Mouse (Mus musculus): ENCODE measurements at regions not wholly inside any gene's neighbourhood (a gene's known extent, or its start where the extent isn't known, plus 50 kb on each side); places are given as distances from the start of the nearest gene placed in this dataset.

- no peak for TF ChIP-seq POLR2A (IDR thresholded peaks at IDR 0.05; ENCODE audit: borderline replicate concordance, low read depth, low read length)
- no peak for TF ChIP-seq CTCF (IDR thresholded peaks at IDR 0.05; ENCODE audit: low read depth, low read length)
- Histone ChIP-seq H3K4me1 (ENCODE audit: control insufficient read depth, insufficient read depth, low read length) (no peaks in the 10 kb centered on the region), H3K27ac (ENCODE audit: insufficient read depth, low read depth, low read length) (no peak overlapping the region), H3K4me3 (ENCODE audit: insufficient read depth, low read length) (no peak overlapping the region)
Observed at GRCm38 (mm10) chr11:40624126-40624778, 70.8 kb downstream of the Mat2b start.

- no peak overlapping the region for H3K27ac ChIP-seq (ENCODE audit: insufficient read depth, low read depth, low read length)
- H3K4me1 ChIP-seq (ENCODE audit: control insufficient read depth, insufficient read depth, low read length) = no peaks in the 10 kb centered on the region
- TF ChIP-seq POLR2A (IDR thresholded peaks at IDR 0.05; ENCODE audit: borderline replicate concordance, low read depth, low read length) (no peak), CTCF (IDR thresholded peaks at IDR 0.05; ENCODE audit: low read depth, low read length) (no peak)
- H3K4me3 ChIP-seq (ENCODE audit: insufficient read depth, low read length) = no peak overlapping the region
Observed at GRCm38 (mm10) chr11:40620036-40620435, 75.0 kb downstream of the Mat2b start.

GRCm38 (mm10) chr11:40603008-40603407, 92.0 kb downstream of the Mat2b start:
- H3K27ac ChIP-seq (ENCODE audit: insufficient read depth, low read depth, low read length) = no peak overlapping the region
- no peaks in the 10 kb centered on the region for H3K4me1 ChIP-seq (ENCODE audit: control insufficient read depth, insufficient read depth, low read length)
- TF ChIP-seq POLR2A (IDR thresholded peaks at IDR 0.05; ENCODE audit: borderline replicate concordance, low read depth, low read length) (no peak), CTCF (IDR thresholded peaks at IDR 0.05; ENCODE audit: low read depth, low read length) (no peak)
- H3K4me3 ChIP-seq (ENCODE audit: insufficient read depth, low read length) = no peak overlapping the region

GRCm38 (mm10) chr11:40601572-40601909, 93.5 kb downstream of the Mat2b start:
- H3K4me3 ChIP-seq (ENCODE audit: insufficient read depth, low read length) = no peak overlapping the region
- no peak overlapping the region for H3K27ac ChIP-seq (ENCODE audit: insufficient read depth, low read depth, low read length)
- TF ChIP-seq POLR2A (IDR thresholded peaks at IDR 0.05; ENCODE audit: borderline replicate concordance, low read depth, low read length) (no peak), CTCF (IDR thresholded peaks at IDR 0.05; ENCODE audit: low read depth, low read length) (no peak)
- no peaks in the 10 kb centered on the region for H3K4me1 ChIP-seq (ENCODE audit: control insufficient read depth, insufficient read depth, low read length)

GRCm38 (mm10) chr11:40600773-40601571, 94.0 kb downstream of the Mat2b start:
- Histone ChIP-seq H3K27ac (ENCODE audit: insufficient read depth, low read depth, low read length) (no peak overlapping the region), H3K4me3 (ENCODE audit: insufficient read depth, low read length) (no peak overlapping the region), H3K4me1 (ENCODE audit: control insufficient read depth, insufficient read depth, low read length) (no peaks in the 10 kb centered on the region)
- TF ChIP-seq POLR2A (IDR thresholded peaks at IDR 0.05; ENCODE audit: borderline replicate concordance, low read depth, low read length) = no peak
- TF ChIP-seq CTCF (IDR thresholded peaks at IDR 0.05; ENCODE audit: low read depth, low read length) = no peak

GRCm38 (mm10) chr11:40599956-40600772, 94.8 kb downstream of the Mat2b start:
- TF ChIP-seq POLR2A (IDR thresholded peaks at IDR 0.05; ENCODE audit: borderline replicate concordance, low read depth, low read length) = no peak
- TF ChIP-seq CTCF (IDR thresholded peaks at IDR 0.05; ENCODE audit: low read depth, low read length) = no peak

GRCm38 (mm10) chr11:40596347-40596746, 98.7 kb downstream of the Mat2b start:
- no peak for TF ChIP-seq CTCF (IDR thresholded peaks at IDR 0.05; ENCODE audit: low read depth, low read length)
- no peak for TF ChIP-seq POLR2A (IDR thresholded peaks at IDR 0.05; ENCODE audit: borderline replicate concordance, low read depth, low read length)
- no peak overlapping the region for H3K27ac ChIP-seq (ENCODE audit: insufficient read depth, low read depth, low read length)
- H3K4me1 ChIP-seq (ENCODE audit: control insufficient read depth, insufficient read depth, low read length) = no peaks in the 10 kb centered on the region
- H3K4me3 ChIP-seq (ENCODE audit: insufficient read depth, low read length) = no peak overlapping the region

More at GRCm38 (mm10) chr11:40599956-40600772, 94.8 kb downstream of the Mat2b start:
- H3K4me3 ChIP-seq (ENCODE audit: insufficient read depth, low read length) = no peak overlapping the region
- H3K4me1 ChIP-seq (ENCODE audit: control insufficient read depth, insufficient read depth, low read length) = no peaks in the 10 kb centered on the region
- H3K27ac ChIP-seq (ENCODE audit: insufficient read depth, low read depth, low read length) = no peak overlapping the region

- H3K27ac ChIP-seq (ENCODE audit: insufficient read depth, low read depth, low read length) = no peak overlapping the region
Observed at GRCm38 (mm10) chr11:40592056-40592455, 102.9 kb downstream of the Mat2b start.

GRCm38 (mm10) chr11:40573758-40574139, 121.3 kb downstream of the Mat2b start:
- no peak overlapping the region for H3K4me3 ChIP-seq (ENCODE audit: insufficient read depth, low read length)
- H3K4me1 ChIP-seq (ENCODE audit: control insufficient read depth, insufficient read depth, low read length) = no peaks in the 10 kb centered on the region
- TF ChIP-seq CTCF (IDR thresholded peaks at IDR 0.05; ENCODE audit: low read depth, low read length) (no peak), POLR2A (IDR thresholded peaks at IDR 0.05; ENCODE audit: borderline replicate concordance, low read depth, low read length) (no peak)
- no peak overlapping the region for H3K27ac ChIP-seq (ENCODE audit: insufficient read depth, low read depth, low read length)

More at GRCm38 (mm10) chr11:40592056-40592455, 102.9 kb downstream of the Mat2b start:
- no peak for TF ChIP-seq POLR2A (IDR thresholded peaks at IDR 0.05; ENCODE audit: borderline replicate concordance, low read depth, low read length)
- TF ChIP-seq CTCF (IDR thresholded peaks at IDR 0.05; ENCODE audit: low read depth, low read length) = no peak
- no peaks in the 10 kb centered on the region for H3K4me1 ChIP-seq (ENCODE audit: control insufficient read depth, insufficient read depth, low read length)
- H3K4me3 ChIP-seq (ENCODE audit: insufficient read depth, low read length) = no peak overlapping the region

Measured in bone marrow macrophage, adult 2 months (primary cell).